Mouse (Mus musculus) lung, adult 2 months (tissue): ENCODE data around the gene Vsx2. TPM values are rescaled to one million over a fixed set of nuclear protein-coding genes. Genes with fewer than 3 reads are reported as not detected.

Experiments
- DNase-seq: peaks from one replicate; pipeline ENCODE4 v3.0.0; 2022
- H3K4me1 ChIP-seq: fragments of 200-500 bp; 2 replicates; pipeline ENCODE4 v1.6.1; 2011; ENCODE audit warnings: low read length; ENCODE audit not compliant: control insufficient read depth, insufficient read depth
- H3K4me3 ChIP-seq: fragments of 200-500 bp; replicated peaks from 2 replicates; pipeline ENCODE3; 2011; ENCODE audit warnings: low read depth, mild to moderate bottlenecking, control low read depth, low read length; ENCODE audit errors: extremely low read depth
- CTCF ChIP-seq: fragments of 200-500 bp; IDR thresholded peaks from 2 replicates; pipeline ENCODE4 v1.5.1; 2011; ENCODE audit warnings: mild to moderate bottlenecking, low read length, control low read depth; ENCODE audit not compliant: insufficient read depth
- POLR2A ChIP-seq: fragments of 200-500 bp; IDR thresholded peaks from 2 replicates; pipeline ENCODE4 v1.6.1; 2011; ENCODE audit warnings: low read depth, mild to moderate bottlenecking, control low read depth, low read length, borderline replicate concordance; ENCODE audit errors: extremely low read depth
- WGBS: fragments of 180-500 bp; shearing (Covaris S2); methylation state at CpG from one replicate; pipeline ENCODE4 v1.1.7; 2018; 5-methylcytosine and 5-hydroxymethylcytosine counted together
- polyA plus RNA-seq: library from polyadenylated mRNA; depleted of rRNA; stranded (reverse); fragments of >200 nt; gene quantifications from 2 replicates; pipeline ENCODE4 v1.2.3, GENCODE M21; 2012

Gene Vsx2
- polyA plus RNA-seq, 1 experiment, result not detected

GRCm38 (mm10) chr12:84571466-84572340 lies 2.1 kb downstream of the Vsx2 start:
- peak; percentile 23 for DNase-seq
- Histone ChIP-seq H3K4me3 (no peak overlapping the region), H3K4me1 (no peaks in the 10 kb centered on the region)
- 3% methylated on average over 43 of the region's 43 CpGs for WGBS
- TF ChIP-seq CTCF (no peak), POLR2A (no peak)

GRCm38 (mm10) chr12:84572341-84572720 lies 2.8 kb downstream of the Vsx2 start:
- no peaks in the 10 kb centered on the region for H3K4me1 ChIP-seq
- WGBS, result 16% methylated on average over 7 of the region's 7 CpGs
- H3K4me3 ChIP-seq, result no peak overlapping the region
- DNase-seq, result no peak
- TF ChIP-seq POLR2A, result no peak
- no peak for TF ChIP-seq CTCF

- TF ChIP-seq CTCF, result no peak
- no peak for TF ChIP-seq POLR2A
- H3K4me1 ChIP-seq, result no peaks in the 10 kb centered on the region
- no peak overlapping the region for H3K4me3 ChIP-seq
- WGBS, result 31% methylated on average over 7 of the region's 7 CpGs
- no peak for DNase-seq
Measured at GRCm38 (mm10) chr12:84573094-84573493, 3.5 kb downstream of the Vsx2 start.

- no peak for DNase-seq
- 70% methylated on average over 11 of the region's 11 CpGs for WGBS
- no peaks in the 10 kb centered on the region for H3K4me1 ChIP-seq
- TF ChIP-seq CTCF (no peak), POLR2A (no peak)
- H3K4me3 ChIP-seq, result no peak overlapping the region
Measured at GRCm38 (mm10) chr12:84577768-84578439, 8.3 kb downstream of the Vsx2 start.

- no peaks in the 10 kb centered on the region for H3K4me1 ChIP-seq
- no peak overlapping the region for H3K4me3 ChIP-seq
- no peak for DNase-seq
- 36% methylated on average over 5 of the region's 5 CpGs for WGBS
- TF ChIP-seq CTCF, result no peak
Measured at GRCm38 (mm10) chr12:84578440-84578770, 8.8 kb downstream of the Vsx2 start.

- H3K4me3 ChIP-seq, result no peak overlapping the region
Measured at GRCm38 (mm10) chr12:84581285-84581684, 11.7 kb downstream of the Vsx2 start.

GRCm38 (mm10) chr12:84589825-84590761 lies 20.5 kb downstream of the Vsx2 start:
- WGBS, result 1% methylated on average over 54 of the region's 54 CpGs

More at GRCm38 (mm10) chr12:84581285-84581684, 11.7 kb downstream of the Vsx2 start:
- 84% methylated on average over 2 of the region's 2 CpGs for WGBS
- DNase-seq, result no peak
- no peaks in the 10 kb centered on the region for H3K4me1 ChIP-seq
- no peak for TF ChIP-seq CTCF
- TF ChIP-seq POLR2A, result no peak

GRCm38 (mm10) chr12:84598324-84598723 lies 28.8 kb downstream of the Vsx2 start:
- no peak for DNase-seq
- TF ChIP-seq CTCF, result no peak
- no peak for TF ChIP-seq POLR2A
- 22% methylated on average over 8 of the region's 8 CpGs for WGBS
- Histone ChIP-seq H3K4me1 (no peaks in the 10 kb centered on the region), H3K4me3 (no peak overlapping the region)

More at GRCm38 (mm10) chr12:84589825-84590761, 20.5 kb downstream of the Vsx2 start:
- TF ChIP-seq POLR2A (no peak), CTCF (peak; percentile 98)
- DNase-seq, result peak; percentile 95
- no peaks in the 10 kb centered on the region for H3K4me1 ChIP-seq
- peak overlapping the region; percentile 51 for H3K4me3 ChIP-seq

GRCm38 (mm10) chr12:84604001-84604400 lies 34.4 kb downstream of the Vsx2 start:
- Histone ChIP-seq H3K4me3 (no peak overlapping the region), H3K4me1 (no peaks in the 10 kb centered on the region)
- DNase-seq, result no peak
- WGBS, result 81% methylated on average over 7 of the region's 7 CpGs
- TF ChIP-seq POLR2A, result no peak
- TF ChIP-seq CTCF, result no peak
